11 mouse cellular contexts compared by ENCODE assay signal in the genomic region with DNA sequence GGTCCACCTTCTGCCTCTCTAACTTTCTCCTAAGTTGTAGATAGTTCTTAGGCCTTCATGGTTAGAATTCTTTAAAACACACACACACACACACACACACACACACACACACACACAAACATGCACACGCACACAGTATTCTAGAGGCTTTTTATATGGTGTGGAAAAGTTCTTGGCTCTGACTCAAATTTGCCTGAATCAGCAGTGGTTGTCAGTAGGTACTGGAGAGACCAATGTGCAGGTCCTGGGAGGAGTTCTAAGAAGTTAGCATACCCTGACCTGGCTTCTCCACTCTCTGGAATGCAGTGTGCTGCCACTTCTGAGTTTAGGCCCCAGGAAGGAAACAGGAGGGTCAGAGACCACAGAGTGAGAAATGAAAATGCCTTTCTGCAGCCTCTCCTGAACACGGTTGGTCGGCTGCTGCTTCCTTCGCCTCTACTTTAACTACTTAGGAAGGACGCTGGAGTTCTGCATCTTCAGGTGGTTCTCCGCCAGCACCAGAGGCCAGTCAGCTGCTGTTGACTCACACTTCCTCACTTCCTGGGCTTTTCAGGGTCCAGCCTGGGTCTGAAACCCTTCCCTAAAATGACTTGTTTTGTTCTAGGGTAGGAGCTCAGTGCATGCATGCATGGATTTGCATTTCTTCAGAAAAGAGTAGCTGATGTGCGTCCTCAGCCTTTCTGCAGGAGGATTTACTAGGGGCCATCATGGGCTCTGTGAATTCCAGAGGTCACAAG. TPM values are rescaled to one million over a fixed set of nuclear protein-coding genes. Genes with fewer than 3 reads are reported as not detected.
DNase-seq lines count a peak whose midpoint lies in the region; ATAC-seq and TF ChIP-seq lines count a peak whose summit lies in the region.
"Had no signal": no experiment of that assay in that cellular context is flagged by ENCODE, and none has a peak within 500 bp of the region (broad histone marks: within the 10 kb centered on the region; RNA-seq: fewer than 3 reads in every experiment).

No protein-coding gene starts in this region.

- no peaks in the 10 kb centered on the region for H3K27me3 ChIP-seq in liver, postnatal 0 days (ENCODE audit: insufficient read depth, low read length)
- H3K27me3 ChIP-seq in hindbrain, embryonic 12.5 days = no peaks in the 10 kb centered on the region
- H3K27me3 ChIP-seq: hindbrain, embryonic 15.5 days; neural tube, embryonic 12.5 days had no signal

- no peaks in the 10 kb centered on the region for H3K4me1 ChIP-seq in liver, postnatal 0 days (ENCODE audit: insufficient read depth)
- H3K4me1 ChIP-seq in hindbrain, embryonic 12.5 days = peaks cover 6% of the 10 kb centered on the region; the same call in 1 of the 2 replicates
- H3K4me1 ChIP-seq: hindbrain, embryonic 15.5 days; neural tube, embryonic 12.5 days had no signal

- H3K27ac ChIP-seq in liver, postnatal 0 days (ENCODE audit: low read depth) = peak overlapping the region; percentile 73
- H3K27ac ChIP-seq in hindbrain, embryonic 12.5 days = no peak overlapping the region
- H3K27ac ChIP-seq: hindbrain, embryonic 15.5 days; neural tube, embryonic 12.5 days had no signal

- no peak for TF ChIP-seq EP300 in liver, postnatal 0 days (IDR thresholded peaks at IDR 0.05; ENCODE audit: low read depth)

- peak; percentile 21; the same call in 1 of the 2 replicates for ATAC-seq in liver, postnatal 0 days
- no peak for ATAC-seq in hindbrain, embryonic 12.5 days (ENCODE audit: low FRiP score)

- no peak for TF ChIP-seq CTCF in liver, postnatal 0 days (IDR thresholded peaks at IDR 0.05; ENCODE audit: low read depth)

- H3K36me3 ChIP-seq in liver, postnatal 0 days (replicated peaks; ENCODE audit: insufficient read depth, low read length) = no peaks in the 10 kb centered on the region
- no peaks in the 10 kb centered on the region for H3K36me3 ChIP-seq in hindbrain, embryonic 12.5 days
- H3K36me3 ChIP-seq: hindbrain, embryonic 15.5 days; neural tube, embryonic 12.5 days had no signal

- WGBS in liver, postnatal 0 days (ENCODE audit: insufficient replicate concordance) = 50% methylated on average over 7 of the region's 7 CpGs
- 75% methylated on average over 7 of the region's 7 CpGs for WGBS in hindbrain, embryonic 12.5 days

- no peak overlapping the region for H3K9ac ChIP-seq in liver, postnatal 0 days (replicated peaks)
- no peak overlapping the region for H3K9ac ChIP-seq in hindbrain, embryonic 12.5 days
- H3K9ac ChIP-seq: hindbrain, embryonic 15.5 days; neural tube, embryonic 12.5 days had no signal

- no peaks in the 10 kb centered on the region for H3K9me3 ChIP-seq in liver, postnatal 0 days (ENCODE audit: low read length)
- H3K9me3 ChIP-seq in hindbrain, embryonic 12.5 days (replicated peaks) = no peaks in the 10 kb centered on the region
- H3K9me3 ChIP-seq: hindbrain, embryonic 15.5 days; neural tube, embryonic 12.5 days had no signal

- H3K4me3 ChIP-seq in liver, postnatal 0 days (ENCODE audit: low read depth, low read length) = peak overlapping the region; percentile 25; the same call in 1 of the 2 replicates
- H3K4me3 ChIP-seq in hindbrain, embryonic 12.5 days = no peak overlapping the region
- H3K4me3 ChIP-seq: hindbrain, embryonic 15.5 days; neural tube, embryonic 12.5 days had no signal

- DNase-seq in kidney, postnatal 4 days = peak; percentile 20 to 22
- no peak for DNase-seq in kidney, postnatal 36 days
- DNase-seq in 416B (ENCODE audit: low read depth) = peak; percentile 76
- DNase-seq in NIH3T3 (ENCODE audit: low read depth) = peak; percentile 57
- DNase-seq in liver, postnatal 0 days = no peak
- no peak for DNase-seq in MN1 (ENCODE audit: low spot score)
- no peak for DNase-seq in right cerebral cortex, adult 18-20 months
- DNase-seq: kidney, adult 8-10 months had no signal

- H3K4me2 ChIP-seq in liver, postnatal 0 days (ENCODE audit: low read depth, low read length) = peak overlapping the region; percentile 54
- H3K4me2 ChIP-seq in hindbrain, embryonic 12.5 days (replicated peaks) = no peak overlapping the region
- H3K4me2 ChIP-seq: hindbrain, embryonic 15.5 days; neural tube, embryonic 12.5 days had no signal

RNA-seq across cellular contexts. Expression of gene Arl11, which starts 0.7 kb away (rescaled TPM):
- 2.8 and 3.0 TPM in 2 replicates for polyA plus RNA-seq in liver, postnatal 0 days (2015; fragmentation: Nextera tagmentation; extraction: Ambion mirVana)
- 0.52 and 0.77 TPM in 2 replicates for polyA plus RNA-seq in hindbrain, embryonic 12.5 days (2016; fragmentation: Nextera tagmentation; extraction: Ambion mirVana)

RNA-seq across cellular contexts. Expression of gene Ebpl, which starts 50.0 kb away (rescaled TPM):
- polyA plus RNA-seq in liver, postnatal 0 days (2015; fragmentation: Nextera tagmentation; extraction: Ambion mirVana) = 13.3 and 13.8 TPM in 2 replicates
- polyA plus RNA-seq in hindbrain, embryonic 12.5 days (2016; fragmentation: Nextera tagmentation; extraction: Ambion mirVana) = 10.8 and 11.5 TPM in 2 replicates

RNA-seq across cellular contexts. Expression of gene Sgcg, which starts 51.9 kb away (rescaled TPM):
- 0.85 TPM in 1 of 2 replicates, not detected in the other for polyA plus RNA-seq in liver, postnatal 0 days (2015; fragmentation: Nextera tagmentation; extraction: Ambion mirVana)
- 0.15 and 1.3 TPM in 2 replicates for polyA plus RNA-seq in hindbrain, embryonic 12.5 days (2016; fragmentation: Nextera tagmentation; extraction: Ambion mirVana)

Comparison
In these comparisons a context has a peak if more than half of its experiments do, and no peak if none do; other contexts are left out.
1. DNase-seq: peak in kidney, postnatal 4 days (2 of 2), 416B (single experiment) and NIH3T3 (single experiment); none in kidney, postnatal 36 days (0 of 2), liver, postnatal 0 days (single experiment), MN1 (single experiment) and right cerebral cortex, adult 18-20 months (single experiment).